Mouse (Mus musculus) embryonic facial prominence, embryonic 14.5 days (tissue): Measurements from ENCODE around the gene Fn1. TPM values are rescaled to one million over a fixed set of nuclear protein-coding genes. Genes with fewer than 3 reads are reported as not detected.

ENCODE experiments used
- ATAC-seq: fragments of 200-750 bp; cut with Nextera tagmentation; 2 replicates; pipeline ENCODE4 v1.8.0; 2017; ENCODE audit warnings: low read depth, moderate number of reproducible peaks, moderate TSS enrichment
- DNase-seq: peaks from one replicate; pipeline ENCODE4 v3.0.0-alpha.2; 2015; ENCODE audit warnings: low spot score
- H3K27ac ChIP-seq: fragments of 300-500 bp; sonication (generic); replicated peaks from 2 replicates; pipeline ENCODE4 v1.5.1; 2014; ENCODE audit warnings: low read depth, mild to moderate bottlenecking, low read length, moderate library complexity
- H3K27me3 ChIP-seq: fragments of 300-500 bp; sonication (generic); replicated peaks from 2 replicates; pipeline ENCODE4 v1.6.1; 2014; ENCODE audit warnings: low read length; ENCODE audit not compliant: control insufficient read depth, insufficient read depth
- H3K36me3 ChIP-seq: fragments of 300-500 bp; sonication (generic); 2 replicates; pipeline ENCODE4 v1.6.1; 2014; ENCODE audit warnings: low read length, mixed read lengths; ENCODE audit not compliant: control insufficient read depth, insufficient read depth
- H3K4me1 ChIP-seq: fragments of 300-500 bp; sonication (generic); 2 replicates; pipeline ENCODE4 v1.6.1; 2014; ENCODE audit warnings: antibody characterized with exemption, low read length; ENCODE audit not compliant: control insufficient read depth, insufficient read depth
- H3K4me2 ChIP-seq: fragments of 300-500 bp; sonication (generic); 2 replicates; pipeline ENCODE4 v1.6.1; 2014; ENCODE audit warnings: low read depth, mild to moderate bottlenecking, low read length, moderate library complexity, mixed read lengths
- H3K4me3 ChIP-seq: fragments of 300-500 bp; sonication (generic); 2 replicates; pipeline ENCODE4 v1.5.1; 2014; ENCODE audit warnings: low read depth, mild to moderate bottlenecking, low read length
- H3K9ac ChIP-seq: fragments of 300-500 bp; sonication (generic); 2 replicates; pipeline ENCODE4 v1.6.1; 2014; ENCODE audit warnings: low read depth, mild to moderate bottlenecking, low read length, moderate library complexity, mixed read lengths
- H3K9me3 ChIP-seq: fragments of 300-500 bp; sonication (generic); 2 replicates; pipeline ENCODE4 v1.6.1; 2016; ENCODE audit warnings: low read length; ENCODE audit not compliant: control insufficient read depth
- WGBS: fragments of 180-500 bp; shearing (Covaris S2); extraction: QIAGEN DNeasy Blood & Tissue Kit; methylation state at CpG from one replicate; pipeline ENCODE4 v1.1.7; 2014; 5-methylcytosine and 5-hydroxymethylcytosine counted together
- polyA plus RNA-seq: library from polyadenylated mRNA; unstranded; fragments of >200 nt; fragmentation: Nextera tagmentation; extraction: Ambion mirVana; gene quantifications from 2 replicates; pipeline ENCODE4 v1.2.1, GENCODE M21; 2014

The Fn1 gene
- polyA plus RNA-seq, 1 experiment from 2014 or later, result 277 TPM

- ATAC-seq (no peak), DNase-seq (no peak)
- H3K9ac ChIP-seq, result no peak overlapping the region
- 81% methylated on average over 10 of the region's 10 CpGs for WGBS
- no peak overlapping the region for H3K4me2 ChIP-seq
- H3K4me3 ChIP-seq, result no peak overlapping the region
- no peaks in the 10 kb centered on the region for H3K27me3 ChIP-seq
- no peak overlapping the region for H3K27ac ChIP-seq
- H3K9me3 ChIP-seq, result no peaks in the 10 kb centered on the region
- H3K36me3 ChIP-seq, result peaks cover 85% of the 10 kb centered on the region
- no peaks in the 10 kb centered on the region for H3K4me1 ChIP-seq
Measured at GRCm38 (mm10) chr1:71632387-71632786, 20.6 kb downstream of the Fn1 start.

- Histone ChIP-seq H3K9me3 (no peaks in the 10 kb centered on the region), H3K27ac (no peak overlapping the region), H3K27me3 (no peaks in the 10 kb centered on the region), H3K9ac (no peak overlapping the region), H3K4me3 (no peak overlapping the region), H3K36me3 (peaks cover 85% of the 10 kb centered on the region), H3K4me1 (no peaks in the 10 kb centered on the region), H3K4me2 (no peak overlapping the region)
- 74% methylated on average over 6 of the region's 6 CpGs for WGBS
- DNase-seq, result no peak
- no peak for ATAC-seq
Measured at GRCm38 (mm10) chr1:71631811-71632210, 21.2 kb downstream of the Fn1 start.

GRCm38 (mm10) chr1:71630243-71630642 lies 22.8 kb downstream of the Fn1 start:
- WGBS, result 86% methylated on average over 8 of the region's 8 CpGs
- ATAC-seq, result no peak
- Histone ChIP-seq H3K9me3 (no peaks in the 10 kb centered on the region), H3K36me3 (peaks cover 84% of the 10 kb centered on the region), H3K4me1 (no peaks in the 10 kb centered on the region), H3K4me2 (no peak overlapping the region), H3K4me3 (no peak overlapping the region), H3K27ac (no peak overlapping the region), H3K9ac (no peak overlapping the region), H3K27me3 (no peaks in the 10 kb centered on the region)
- DNase-seq, result no peak

- H3K27ac ChIP-seq, result no peak overlapping the region
- H3K27me3 ChIP-seq, result no peaks in the 10 kb centered on the region
- no peak for ATAC-seq
- no peaks in the 10 kb centered on the region for H3K4me1 ChIP-seq
- H3K36me3 ChIP-seq, result peaks cover 98% of the 10 kb centered on the region
- no peak overlapping the region for H3K4me2 ChIP-seq
- H3K9me3 ChIP-seq, result no peaks in the 10 kb centered on the region
- no peak overlapping the region for H3K4me3 ChIP-seq
- no peak overlapping the region for H3K9ac ChIP-seq
- 97% methylated on average over 6 of the region's 6 CpGs for WGBS
- DNase-seq, result no peak
Measured at GRCm38 (mm10) chr1:71623625-71624024, 29.4 kb downstream of the Fn1 start.

- Histone ChIP-seq H3K9ac (no peak overlapping the region), H3K4me3 (no peak overlapping the region), H3K36me3 (peaks cover 97% of the 10 kb centered on the region), H3K4me1 (no peaks in the 10 kb centered on the region), H3K9me3 (no peaks in the 10 kb centered on the region), H3K27ac (no peak overlapping the region), H3K4me2 (no peak overlapping the region), H3K27me3 (no peaks in the 10 kb centered on the region)
- 91% methylated on average over 2 of the region's 2 CpGs for WGBS
- DNase-seq (no peak), ATAC-seq (no peak)
Measured at GRCm38 (mm10) chr1:71621526-71621925, 31.5 kb downstream of the Fn1 start.

GRCm38 (mm10) chr1:71614545-71615246 lies 38.3 kb downstream of the Fn1 start:
- Histone ChIP-seq H3K4me2 (no peak overlapping the region), H3K36me3 (peaks cover 97% of the 10 kb centered on the region), H3K9ac (no peak overlapping the region), H3K4me3 (no peak overlapping the region), H3K27ac (no peak overlapping the region), H3K4me1 (no peaks in the 10 kb centered on the region), H3K9me3 (no peaks in the 10 kb centered on the region), H3K27me3 (no peaks in the 10 kb centered on the region)
- ATAC-seq, result no peak; the same call in 1 of the 2 replicates
- DNase-seq, result no peak
- 85% methylated on average over 8 of the region's 8 CpGs for WGBS

- H3K4me1 ChIP-seq, result no peaks in the 10 kb centered on the region
- no peak overlapping the region for H3K4me2 ChIP-seq
- ATAC-seq, result no peak
- no peaks in the 10 kb centered on the region for H3K9me3 ChIP-seq
- H3K36me3 ChIP-seq, result peaks cover 94% of the 10 kb centered on the region
- H3K27ac ChIP-seq, result no peak overlapping the region
- H3K27me3 ChIP-seq, result no peaks in the 10 kb centered on the region
- no peak for DNase-seq
- 95% methylated on average over 21 of the region's 21 CpGs for WGBS
- no peak overlapping the region for H3K4me3 ChIP-seq
- no peak overlapping the region for H3K9ac ChIP-seq
Measured at GRCm38 (mm10) chr1:71612256-71612655, 40.7 kb downstream of the Fn1 start.

GRCm38 (mm10) chr1:71609916-71610315 lies 43.1 kb downstream of the Fn1 start:
- Histone ChIP-seq H3K4me3 (no peak overlapping the region), H3K9me3 (no peaks in the 10 kb centered on the region), H3K4me2 (no peak overlapping the region), H3K27ac (no peak overlapping the region), H3K36me3 (peaks cover 95% of the 10 kb centered on the region), H3K4me1 (no peaks in the 10 kb centered on the region), H3K27me3 (no peaks in the 10 kb centered on the region), H3K9ac (no peak overlapping the region)
- ATAC-seq (no peak), DNase-seq (no peak)
- WGBS, result 89% methylated on average over 5 of the region's 5 CpGs

GRCm38 (mm10) chr1:71609057-71609775 lies 43.8 kb downstream of the Fn1 start:
- Histone ChIP-seq H3K36me3 (peaks cover 96% of the 10 kb centered on the region), H3K27ac (no peak overlapping the region), H3K4me3 (no peak overlapping the region), H3K9ac (no peak overlapping the region), H3K4me2 (no peak overlapping the region), H3K9me3 (no peaks in the 10 kb centered on the region), H3K4me1 (no peaks in the 10 kb centered on the region), H3K27me3 (no peaks in the 10 kb centered on the region)
- 92% methylated on average over 37 of the region's 37 CpGs for WGBS
- ATAC-seq (no peak), DNase-seq (no peak)
